In genomic region chr5:114570791-114571450, GRCm38 (mm10) we compare ENCODE assay signal across 9 mouse cellular contexts. TPM values are rescaled to one million over a fixed set of nuclear protein-coding genes. Genes with fewer than 3 reads are reported as not detected.
A peak's percentile ranks its signal among the peaks of the same experiment; 100 is the strongest.
DNase-seq lines count a peak whose midpoint lies in the region; ATAC-seq lines count a peak whose summit lies in the region.
"Had no signal": no experiment of that assay in that cellular context is flagged by ENCODE, and none has a peak within 500 bp of the region (broad histone marks: within the 10 kb centered on the region; RNA-seq: fewer than 3 reads in every experiment).

No protein-coding gene starts in this region.

- no peak overlapping the region for H3K27ac ChIP-seq in heart, embryonic 11.5 days (ENCODE audit: low read depth, low read length)
- peak overlapping the region; percentile 79 for H3K27ac ChIP-seq in hindbrain, embryonic 15.5 days (replicated peaks)
- peak overlapping the region; percentile 93 for H3K27ac ChIP-seq in midbrain, embryonic 13.5 days

- no peak for ATAC-seq in heart, embryonic 11.5 days (replicated peaks; ENCODE audit: insufficient number of reproducible peaks, low FRiP score, low TSS enrichment)
- ATAC-seq in hindbrain, embryonic 15.5 days (ENCODE audit: low FRiP score, low read depth), result no peak
- no peak; the same call in none of the 2 replicates for ATAC-seq in midbrain, embryonic 13.5 days

- no peak for DNase-seq in heart, postnatal 10 days
- peak; percentile 24 for DNase-seq in ZHBTc4 (ENCODE audit: low read depth, low spot score)
- DNase-seq in frontal cortex, postnatal 25 days (ENCODE audit: low spot score in 2 of 2), result no peak
- no peak for DNase-seq in layer of hippocampus, adult 9-11 months
- no peak for DNase-seq in urinary bladder, postnatal 36 days (ENCODE audit: low spot score in 2 of 2)

- 6% methylated on average over 14 of the region's 14 CpGs for WGBS in heart, embryonic 11.5 days (ENCODE audit: insufficient replicate concordance)
- WGBS in hindbrain, embryonic 15.5 days, result 4% methylated on average over 14 of the region's 14 CpGs
- 2% methylated on average over 13 of the region's 14 CpGs for WGBS in midbrain, embryonic 13.5 days

- peak overlapping the region; percentile 69 for H3K4me2 ChIP-seq in heart, embryonic 11.5 days
- H3K4me2 ChIP-seq in hindbrain, embryonic 15.5 days, result peak overlapping the region; percentile 83
- peak overlapping the region; percentile 90 for H3K4me2 ChIP-seq in midbrain, embryonic 13.5 days (replicated peaks)

- intact Hi-C loops in heart, postnatal 10 days (cut with DNase I), result no loop called here

- peak overlapping the region; percentile 38 for H3K4me3 ChIP-seq in heart, embryonic 11.5 days (ENCODE audit: low read depth, low read length)
- peak overlapping the region; percentile 64 for H3K4me3 ChIP-seq in hindbrain, embryonic 15.5 days
- H3K4me3 ChIP-seq in midbrain, embryonic 13.5 days (replicated peaks), result peak overlapping the region; percentile 82

- peaks cover 49% of the 10 kb centered on the region for H3K27me3 ChIP-seq in heart, embryonic 11.5 days (ENCODE audit: control insufficient read depth, insufficient read depth, low read length)
- H3K27me3 ChIP-seq in hindbrain, embryonic 15.5 days, result no peaks in the 10 kb centered on the region
- no peaks in the 10 kb centered on the region for H3K27me3 ChIP-seq in midbrain, embryonic 13.5 days

- no peaks in the 10 kb centered on the region for H3K9me3 ChIP-seq in heart, embryonic 11.5 days (replicated peaks; ENCODE audit: control insufficient read depth, low read length)
- no peaks in the 10 kb centered on the region for H3K9me3 ChIP-seq in hindbrain, embryonic 15.5 days
- H3K9me3 ChIP-seq in midbrain, embryonic 13.5 days, result no peaks in the 10 kb centered on the region

- no peaks in the 10 kb centered on the region for H3K36me3 ChIP-seq in heart, embryonic 11.5 days (ENCODE audit: control insufficient read depth, insufficient read depth, low read length)
- no peaks in the 10 kb centered on the region for H3K36me3 ChIP-seq in hindbrain, embryonic 15.5 days
- no peaks in the 10 kb centered on the region for H3K36me3 ChIP-seq in midbrain, embryonic 13.5 days

- H3K9ac ChIP-seq in heart, embryonic 11.5 days (ENCODE audit: low read depth, low read length), result peak overlapping the region; percentile 28; the same call in 1 of the 2 replicates
- H3K9ac ChIP-seq in hindbrain, embryonic 15.5 days, result peak overlapping the region; percentile 47
- H3K9ac ChIP-seq in midbrain, embryonic 13.5 days (replicated peaks), result peak overlapping the region; percentile 72

- H3K4me1 ChIP-seq in heart, embryonic 11.5 days (ENCODE audit: control insufficient read depth, insufficient read depth, low read length), result peaks cover 37% of the 10 kb centered on the region
- H3K4me1 ChIP-seq in hindbrain, embryonic 15.5 days (replicated peaks), result peaks cover 78% of the 10 kb centered on the region
- peaks cover 76% of the 10 kb centered on the region for H3K4me1 ChIP-seq in midbrain, embryonic 13.5 days (replicated peaks)

RNA-seq across cellular contexts. Expression of gene Fam222a, which starts 3.1 kb away (rescaled TPM):
- 0.55 and 0.79 TPM in 2 replicates for polyA plus RNA-seq in heart, embryonic 11.5 days (2014; fragmentation: Nextera tagmentation; extraction: Ambion mirVana)
- 1 to 10 TPM; 7.2 to 8.0 TPM for total RNA-seq in heart, postnatal 10 days (2021)
- polyA plus RNA-seq in hindbrain, embryonic 15.5 days (2015; fragmentation: Nextera tagmentation; extraction: Ambion mirVana), result 6.6 and 8.3 TPM in 2 replicates
- polyA plus RNA-seq in midbrain, embryonic 13.5 days (2015; fragmentation: Nextera tagmentation; extraction: Ambion mirVana), result 5.1 and 6.1 TPM in 2 replicates
- total RNA-seq: CH12.LX had no signal
